Mouse (Mus musculus) kidney, adult 2 months (tissue): ENCODE results near the gene Nudt17.

Source experiments
- CTCF ChIP-seq: fragments of 200-500 bp; conservative IDR thresholded peaks from 2 replicates; pipeline ENCODE4 v1.5.1; 2011; ENCODE audit warnings: low read depth, mild to moderate bottlenecking, control low read depth, low read length, moderate library complexity, mixed read lengths; ENCODE audit not compliant: insufficient read depth, insufficient read length
- POLR2A ChIP-seq: fragments of 200-500 bp; IDR thresholded peaks from one replicate; pipeline ENCODE4 v1.6.1; 2011; ENCODE audit warnings: low read depth, low read length, control low read depth

GRCm38 (mm10) chr3:96737013-96737740 lies 28.8 kb upstream of the Nudt17 start:
- TF ChIP-seq CTCF: no peak
- TF ChIP-seq POLR2A: no peak
